Mouse (Mus musculus) MEL (cell line): ENCODE results near the gene Slfn3. TPM values are rescaled to one million over a fixed set of nuclear protein-coding genes. Genes with fewer than 3 reads are reported as not detected.

Experiments used
- DNase-seq: peaks from one replicate; pipeline ENCODE4 v3.0.0; 2011; ENCODE audit warnings: low read depth, low spot score
- H3K27ac ChIP-seq: 2 replicates; pipeline ENCODE4 v1.5.1; 2012; ENCODE audit warnings: low read depth, mild to moderate bottlenecking, control low read depth, low read length, moderate library complexity; ENCODE audit not compliant: control insufficient read depth
- H3K27me3 ChIP-seq, 2 experiments: fragments of 150-350 bp in 1 of 2; sonication (generic) in 1 of 2; 2 replicates each; pipeline ENCODE4 v1.6.1; 2012; ENCODE audit warnings: low read length in 2 of 2, mild to moderate bottlenecking in 2 of 2, improper control_type of control experiment in 1 of 2, moderate library complexity in 1 of 2; ENCODE audit not compliant: insufficient read depth in 2 of 2, control insufficient read depth in 1 of 2
- H3K36me3 ChIP-seq, 2 experiments: 2 replicates each; pipeline ENCODE4 v1.6.1; 2012 to 2014; ENCODE audit warnings: low read length in 2 of 2, improper control_type of control experiment in 1 of 2, inconsistent platforms in 1 of 2, mild to moderate bottlenecking in 1 of 2; ENCODE audit not compliant: insufficient read depth in 2 of 2, control insufficient read depth in 1 of 2
- H3K4me1 ChIP-seq, 2 experiments: fragments of 150-350 bp in 1 of 2; sonication (generic) in 1 of 2; 2 replicates each; pipeline ENCODE4 v1.6.1; 2012; ENCODE audit warnings: low read length in 2 of 2, improper control_type of control experiment in 1 of 2, mild to moderate bottlenecking in 1 of 2; ENCODE audit not compliant: insufficient read depth in 2 of 2, control insufficient read depth in 1 of 2
- H3K4me3 ChIP-seq, 2 experiments: fragments of 150-350 bp in 1 of 2; sonication (generic) in 1 of 2; 2 replicates each; pipeline ENCODE4 v1.5.1; 2012; ENCODE audit warnings: low read depth in 2 of 2, low read length in 2 of 2, mild to moderate bottlenecking in 2 of 2, moderate library complexity in 2 of 2, control low read depth in 1 of 2, improper control_type of control experiment in 1 of 2; ENCODE audit not compliant: control insufficient read depth in 1 of 2, insufficient read depth in 1 of 2
- H3K79me2 ChIP-seq: 2 replicates; pipeline ENCODE4 v1.6.1; 2012; ENCODE audit warnings: mild to moderate bottlenecking, low read length, moderate library complexity; ENCODE audit not compliant: control insufficient read depth, poor library complexity, insufficient read depth
- H3K9ac ChIP-seq: 2 replicates; pipeline ENCODE4 v1.6.1; 2012; ENCODE audit warnings: low read depth, mild to moderate bottlenecking, control low read depth, low read length, moderate library complexity; ENCODE audit not compliant: control insufficient read depth, poor library complexity, severe bottlenecking
- H3K9me3 ChIP-seq: fragments of 150-350 bp; sonication (generic); replicated peaks from 2 replicates; pipeline ENCODE4 v1.6.1; 2012; ENCODE audit warnings: mild to moderate bottlenecking, low read length, improper control_type of control experiment, moderate library complexity; ENCODE audit not compliant: insufficient read depth
- BHLHE40 ChIP-seq: IDR thresholded peaks from 2 replicates; pipeline ENCODE4 v1.6.1; 2012; ENCODE audit warnings: low read depth, mild to moderate bottlenecking, inconsistent platforms, low read length, improper control_type of control experiment, borderline replicate concordance
- CHD1 ChIP-seq: IDR thresholded peaks from 2 replicates; pipeline ENCODE4 v1.6.1; 2012; ENCODE audit warnings: low read depth, mild to moderate bottlenecking, inconsistent platforms, low read length, improper control_type of control experiment
- GATA1 ChIP-seq: IDR thresholded peaks from 2 replicates; pipeline ENCODE4 v1.6.1; 2011; ENCODE audit warnings: low read depth, low read length, improper control_type of control experiment
- HCFC1 ChIP-seq: IDR thresholded peaks from 2 replicates; pipeline ENCODE4 v1.6.1; 2012; ENCODE audit warnings: low read depth, mild to moderate bottlenecking, inconsistent platforms, low read length, improper control_type of control experiment, moderate library complexity
- MAX ChIP-seq: IDR thresholded peaks from 2 replicates; pipeline ENCODE4 v1.6.1; 2011; ENCODE audit warnings: low read length, improper control_type of control experiment
- MEF2A ChIP-seq: IDR thresholded peaks from 2 replicates; pipeline ENCODE4 v1.6.1; 2014; ENCODE audit warnings: low read depth, mild to moderate bottlenecking, inconsistent platforms, low read length, improper control_type of control experiment; ENCODE audit not compliant: poor library complexity, insufficient replicate concordance, severe bottlenecking; ENCODE audit errors: extremely low read depth
- MXI1 ChIP-seq: IDR thresholded peaks from 2 replicates; pipeline ENCODE4 v1.6.1; 2011; ENCODE audit warnings: mild to moderate bottlenecking, low read depth, low read length, improper control_type of control experiment
- MYC ChIP-seq: IDR thresholded peaks from 2 replicates; pipeline ENCODE4 v1.6.1; 2011; ENCODE audit warnings: low read depth, mild to moderate bottlenecking, low read length, improper control_type of control experiment, moderate library complexity
- NELFE ChIP-seq: IDR thresholded peaks from 2 replicates; pipeline ENCODE4 v1.6.1; 2011; ENCODE audit warnings: low read depth, low read length, improper control_type of control experiment
- POLR2A ChIP-seq, 2 experiments: IDR thresholded peaks; 2 replicates each; pipeline ENCODE4 v1.6.1; 2011 to 2012; ENCODE audit warnings: low read length in 2 of 2, mild to moderate bottlenecking in 2 of 2, control low read depth in 1 of 2, improper control_type of control experiment in 1 of 2, low read depth in 1 of 2, moderate library complexity in 1 of 2; ENCODE audit not compliant: control insufficient read depth in 1 of 2, insufficient read depth in 1 of 2, poor library complexity in 1 of 2
- TCF12 ChIP-seq: IDR thresholded peaks from 2 replicates; pipeline ENCODE4 v1.6.1; 2014; ENCODE audit warnings: low read depth, mild to moderate bottlenecking, inconsistent platforms, low read length, improper control_type of control experiment, moderate library complexity
- USF1 ChIP-seq: IDR thresholded peaks from 2 replicates; pipeline ENCODE4 v1.6.1; 2014; ENCODE audit warnings: low read depth, mild to moderate bottlenecking, inconsistent platforms, low read length, improper control_type of control experiment, moderate library complexity
- polyA plus RNA-seq, 2 experiments: library from polyadenylated mRNA; stranded (reverse) in 1 of 2; unstranded in 1 of 2; fragments of >175 nt in 1 of 2; fragments of >200 nt in 1 of 2; gene quantifications; 2 replicates each; pipeline versions ENCODE4 v1.2.1 to v1.2.4; 2012; ENCODE audit warnings: low replicate concordance in 2 of 2, low read depth in 1 of 2; ENCODE audit not compliant: insufficient read length in 2 of 2, insufficient read depth in 1 of 2, missing spikeins in 1 of 2
- total RNA-seq: library from RNA; depleted of rRNA; stranded (reverse); fragments of 300-350 nt; gene quantifications from 2 replicates; pipeline ENCODE4 v1.2.3, GENCODE M21; 2012

Slfn3 gene
- total and polyA plus RNA-seq, 3 experiments, result 0.23 to 0.35 TPM; not detected in 1

DNA sequence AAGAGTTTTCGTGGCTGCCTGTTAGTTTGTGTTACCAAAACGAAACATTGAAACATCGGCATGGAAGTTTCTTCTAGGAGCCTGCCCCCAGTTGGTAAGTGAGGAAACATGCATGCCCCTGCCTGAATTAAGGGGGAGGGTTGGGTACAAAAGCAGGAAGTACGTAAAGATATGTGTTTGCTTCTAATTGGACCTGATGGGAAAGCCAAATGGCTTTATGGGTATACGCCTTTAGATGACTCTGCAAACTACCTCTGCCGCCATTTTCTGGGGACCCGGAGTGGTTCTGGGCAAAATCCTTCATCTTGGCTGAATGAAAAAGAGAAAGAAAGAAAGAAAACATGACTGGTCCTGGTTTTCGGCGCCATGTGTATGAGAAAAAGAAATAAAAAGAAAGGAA, 33.1 kb downstream of the Slfn3 start (continued):
- no peak for TF ChIP-seq MEF2A
- TF ChIP-seq HCFC1, result peak; percentile 90
- peak; percentile 91 for TF ChIP-seq NELFE

GRCm38 (mm10) chr11:83224750-83225149, 33.6 kb downstream of the Slfn3 start:
- Histone ChIP-seq H3K9ac (peak overlapping the region; percentile 88), H3K27ac (peak overlapping the region; percentile 86), H3K9me3 (no peaks in the 10 kb centered on the region), H3K79me2 (peaks cover 41% of the 10 kb centered on the region), H3K27me3 (peaks cover 0 to 3% of the 10 kb centered on the region in 2 experiments; a peak in 2 of 4 replicates), H3K4me3 (peak overlapping the region; percentile 80 to 89), H3K4me1 (peaks cover 3 to 31% of the 10 kb centered on the region in 2 experiments), H3K36me3 (peaks cover 26 to 31% of the 10 kb centered on the region in 2 experiments)
- TF ChIP-seq POLR2A (IDR thresholded peaks at IDR 0.05; ENCODE audit: control insufficient read depth in 1 of 2, insufficient read depth in 1 of 2, low read depth in 1 of 2, low read length in 2 of 2, poor library complexity in 1 of 2), result peak in 1 of 2 experiments; percentile 17; a peak in 1 of 4 replicates
- TF ChIP-seq MXI1, result peak; percentile 85
- no peak for TF ChIP-seq TCF12
- TF ChIP-seq USF1, result peak; percentile 58
- TF ChIP-seq BHLHE40, result no peak
- TF ChIP-seq MYC, result peak; percentile 93
- TF ChIP-seq MAX, result peak; percentile 91
- TF ChIP-seq CHD1, result 0 out of 2 replicates have a peak, but pooled peaks have one; percentile 47
- DNase-seq, result peak; percentile 64

GRCm38 (mm10) chr11:83225371-83225960, 34.3 kb downstream of the Slfn3 start:
- Histone ChIP-seq H3K27ac (peak overlapping the region; percentile 86), H3K4me3 (peak overlapping the region; percentile 80 to 89), H3K79me2 (peaks cover 41% of the 10 kb centered on the region), H3K9me3 (no peaks in the 10 kb centered on the region), H3K27me3 (no peaks in the 10 kb centered on the region), H3K36me3 (peaks cover 26 to 34% of the 10 kb centered on the region in 2 experiments), H3K9ac (peak overlapping the region; percentile 88), H3K4me1 (peaks cover 3 to 31% of the 10 kb centered on the region in 2 experiments)
- no peak for TF ChIP-seq GATA1
- no peak for TF ChIP-seq MXI1
- DNase-seq, result peak; percentile 58
